Mouse (Mus musculus): ENCODE data around the gene Fam110c. TPM values are rescaled to one million over a fixed set of nuclear protein-coding genes. Genes with fewer than 3 reads are reported as not detected.

Fam110c gene
- total RNA-seq, 2 experiments from 2014 or later: 1.4 to 1.9 TPM

- DNase-seq (ENCODE audit: low spot score in 2 of 2): no peak
These were observed 27.5 kb downstream of the Fam110c start for GRCm38 (mm10) chr12:31101190-31101589.

- no peak for DNase-seq (ENCODE audit: low spot score in 2 of 2)
These were observed 28.2 kb downstream of the Fam110c start for GRCm38 (mm10) chr12:31101821-31102220.

- peak; percentile 24 to 32 for DNase-seq (ENCODE audit: low spot score in 2 of 2)
These were observed 42.4 kb downstream of the Fam110c start for GRCm38 (mm10) chr12:31116005-31116466.

GRCm38 (mm10) chr12:31120535-31120934, 46.9 kb downstream of the Fam110c start:
- DNase-seq (ENCODE audit: low spot score in 2 of 2): no peak

GRCm38 (mm10) chr12:31122892-31123622, 49.4 kb downstream of the Fam110c start:
- DNase-seq (ENCODE audit: low spot score in 2 of 2): no peak

- DNase-seq (ENCODE audit: low spot score in 2 of 2): no peak
These were observed 52.4 kb downstream of the Fam110c start for GRCm38 (mm10) chr12:31126071-31126470.

- DNase-seq (ENCODE audit: low spot score in 2 of 2): no peak
These were observed 55.9 kb downstream of the Fam110c start for GRCm38 (mm10) chr12:31129548-31129947.

Other genes with a start within 250 kb of the Fam110c start
- gene Alkal2, start 189.5 kb upstream of the Fam110c start, total RNA-seq (2021): under 1 TPM; 0.39 to 0.73 TPM
- gene Acp1, start 162.3 kb upstream of the Fam110c start, total RNA-seq (2021): 10 to 100 TPM; 74.9 to 81.0 TPM
- 10 to 100 TPM in 1 of 2 experiments, 1 to 10 TPM in 1; 7.8 to 11.4 TPM for gene Sh3yl1, start 162.2 kb upstream of the Fam110c start, total RNA-seq (2021)
- not detected for gene Gm6993, start 166.9 kb downstream of the Fam110c start, total RNA-seq (2021)
- gene Lamb1, start 191.4 kb downstream of the Fam110c start, total RNA-seq (2021): 100 to 1,000 TPM; 236 to 271 TPM

Data from adrenal gland, postnatal 4 days (tissue).